Mouse (Mus musculus) liver, adult (tissue): ENCODE data around the gene Myo5c.

Source experiments
- GATA4 ChIP-seq: IDR thresholded peaks from 2 replicates; pipeline ENCODE4 v1.6.1; 2014; ENCODE audit warnings: mild to moderate bottlenecking, low read length; ENCODE audit not compliant: insufficient replicate concordance

Gene Myo5c

GRCm38 (mm10) chr9:75234983-75235627, 3.3 kb downstream of the Myo5c start:
- TF ChIP-seq GATA4 = no peak

GRCm38 (mm10) chr9:75235696-75236095, 3.9 kb downstream of the Myo5c start:
- TF ChIP-seq GATA4 = no peak

GRCm38 (mm10) chr9:75236416-75237308, 4.8 kb downstream of the Myo5c start:
- no peak for TF ChIP-seq GATA4

- TF ChIP-seq GATA4 = no peak
These were observed 6.4 kb downstream of the Myo5c start for GRCm38 (mm10) chr9:75238179-75238578.

GRCm38 (mm10) chr9:75243052-75243451, 11.2 kb downstream of the Myo5c start:
- no peak for TF ChIP-seq GATA4

GRCm38 (mm10) chr9:75243730-75244406, 12.0 kb downstream of the Myo5c start:
- TF ChIP-seq GATA4 = no peak

GRCm38 (mm10) chr9:75244527-75244926, 12.7 kb downstream of the Myo5c start:
- TF ChIP-seq GATA4 = no peak

GRCm38 (mm10) chr9:75246080-75246930, 14.5 kb downstream of the Myo5c start:
- no peak for TF ChIP-seq GATA4

- no peak for TF ChIP-seq GATA4
These were observed 16.1 kb downstream of the Myo5c start for GRCm38 (mm10) chr9:75247870-75248269.

GRCm38 (mm10) chr9:75248359-75248758, 16.5 kb downstream of the Myo5c start:
- TF ChIP-seq GATA4 = no peak

- no peak for TF ChIP-seq GATA4
These were observed 17.1 kb downstream of the Myo5c start for GRCm38 (mm10) chr9:75248874-75249273.

- no peak for TF ChIP-seq GATA4
These were observed 21.9 kb downstream of the Myo5c start for GRCm38 (mm10) chr9:75253766-75254165.

GRCm38 (mm10) chr9:75254196-75254955, 22.6 kb downstream of the Myo5c start:
- TF ChIP-seq GATA4 = no peak

GRCm38 (mm10) chr9:75255820-75256545, 24.2 kb downstream of the Myo5c start:
- TF ChIP-seq GATA4 = no peak

GRCm38 (mm10) chr9:75258792-75259191, 27.0 kb downstream of the Myo5c start:
- TF ChIP-seq GATA4 = no peak
